Mouse (Mus musculus): ENCODE results near the gene Phox2a. TPM values are rescaled to one million over a fixed set of nuclear protein-coding genes. Genes with fewer than 3 reads are reported as not detected.

The Phox2a gene
- polyA plus RNA-seq, 1 experiment from 2014 or later = not detected

GRCm38 (mm10) chr7:101866491-101867265 lies 48.6 kb downstream of the Phox2a start:
- DNase-seq (ENCODE audit: low read depth, low spot score) (no peak), ATAC-seq (no peak)
- in situ Hi-C loops (cut with MboI; ENCODE audit: low pct_unique_long_range_greater_than_20kb) = no loop called here

DNA sequence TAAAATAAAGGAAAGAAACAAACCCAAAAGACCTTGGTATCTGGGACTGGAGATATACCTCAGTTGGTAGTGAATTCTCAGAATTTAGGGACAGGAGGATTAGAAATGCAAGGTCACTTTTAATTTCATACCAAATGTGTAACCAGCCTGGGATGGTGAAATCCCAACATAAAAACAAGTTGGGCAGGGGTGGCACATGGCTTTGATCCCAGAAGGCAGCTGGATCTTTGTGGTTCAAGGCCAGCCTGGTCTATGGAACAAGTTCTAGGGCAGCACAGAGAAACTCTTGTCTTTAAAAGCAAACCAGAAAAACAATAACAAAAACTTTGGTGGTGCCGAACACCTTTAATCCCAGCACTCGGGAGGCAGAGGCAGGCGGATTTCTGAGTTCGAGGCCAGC lies 49.4 kb downstream of the Phox2a start:
- in situ Hi-C loops (cut with MboI; ENCODE audit: low pct_unique_long_range_greater_than_20kb) = no loop called here
- TF ChIP-seq CTCF (IDR thresholded peaks at IDR 0.05) = no peak
- ChIA-PET POLR2A (interaction anchor here (0.6 to 0.7 kb wide), 2 partner anchors 25 to 98 kb away, joined by 3 read pairs; no protein-coding TSS in a partner anchor), CTCF (interaction anchor here (0.9 to 1.2 kb wide), 3 partner anchors 9 to 15 kb away, joined by 3 to 4 read pairs (median 3); no protein-coding TSS in a partner anchor)
- no peak for DNase-seq (ENCODE audit: low read depth, low spot score)
- ATAC-seq = no peak
- no peaks in the 10 kb centered on the region for H3K27me3 ChIP-seq

More at GRCm38 (mm10) chr7:101866491-101867265, 48.6 kb downstream of the Phox2a start:
- ChIA-PET CTCF (interaction anchor here (0.9 to 1.2 kb wide), 3 partner anchors 8 to 15 kb away, joined by 3 to 4 read pairs (median 3); no protein-coding TSS in a partner anchor), POLR2A (interaction anchor here (0.6 kb wide), 1 partner anchor 98 kb away, joined by 3 read pairs; no protein-coding TSS in a partner anchor)
- TF ChIP-seq CTCF (IDR thresholded peaks at IDR 0.05) = no peak
- H3K27me3 ChIP-seq = no peaks in the 10 kb centered on the region

DNA sequence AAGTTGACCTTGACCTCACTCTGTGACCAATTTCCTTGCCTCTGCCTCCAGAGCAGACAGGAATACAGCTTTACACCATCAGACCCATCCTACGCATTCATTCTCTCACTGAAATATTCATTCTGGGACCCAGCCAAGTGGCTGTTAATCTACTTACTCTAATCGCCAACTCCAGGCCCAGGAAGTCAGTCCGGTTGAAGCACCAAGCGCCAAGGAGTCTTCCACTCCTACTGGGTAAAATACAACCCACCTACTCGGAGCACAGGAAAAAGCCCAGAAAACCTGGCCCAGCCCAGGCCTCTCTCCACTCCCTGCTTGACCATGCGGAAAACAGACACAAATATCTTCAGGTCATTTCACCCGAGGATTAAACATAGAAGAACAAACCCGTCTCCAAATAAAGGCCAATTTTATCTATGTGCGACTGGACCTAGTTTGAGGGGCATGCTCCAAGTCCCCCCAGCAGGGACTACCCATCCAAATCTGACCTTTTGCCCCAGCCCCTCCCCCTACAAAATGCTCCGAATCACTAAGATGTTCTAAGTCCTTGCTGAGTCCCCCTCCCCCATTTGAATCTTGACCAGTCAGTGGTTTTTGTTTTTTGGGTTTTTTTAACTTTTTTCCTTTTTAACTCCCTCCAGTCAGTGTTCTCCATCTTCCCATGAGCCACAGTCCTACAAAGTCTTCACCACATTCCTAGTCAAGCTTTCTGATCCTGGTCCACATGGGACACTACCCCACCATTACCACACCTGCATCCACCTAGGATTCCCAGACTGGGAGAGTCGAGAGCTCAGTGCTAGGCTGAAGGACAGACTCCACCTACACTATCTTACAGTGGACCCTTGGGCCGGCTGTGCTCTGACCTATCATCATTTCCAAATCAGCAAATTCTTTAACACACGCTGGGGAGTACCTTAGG lies 50.4 kb downstream of the Phox2a start:
- DNase-seq (ENCODE audit: low read depth, low spot score) (no peak), ATAC-seq (no peak)
- in situ Hi-C loops (cut with MboI; ENCODE audit: low pct_unique_long_range_greater_than_20kb) = no loop called here
- H3K27me3 ChIP-seq = no peaks in the 10 kb centered on the region
- POLR2A ChIA-PET = interaction anchor here (0.9 to 1.0 kb wide), 3 partner anchors 17 to 31 kb away, joined by 3 to 4 read pairs (median 3); partner anchors contain the start of gene Inppl1
- CTCF ChIA-PET = interaction anchor here (1.0 kb wide), 1 partner anchor 28 kb away, joined by 3 read pairs; no protein-coding TSS in a partner anchor
- no peak for TF ChIP-seq CTCF (IDR thresholded peaks at IDR 0.05)

DNA sequence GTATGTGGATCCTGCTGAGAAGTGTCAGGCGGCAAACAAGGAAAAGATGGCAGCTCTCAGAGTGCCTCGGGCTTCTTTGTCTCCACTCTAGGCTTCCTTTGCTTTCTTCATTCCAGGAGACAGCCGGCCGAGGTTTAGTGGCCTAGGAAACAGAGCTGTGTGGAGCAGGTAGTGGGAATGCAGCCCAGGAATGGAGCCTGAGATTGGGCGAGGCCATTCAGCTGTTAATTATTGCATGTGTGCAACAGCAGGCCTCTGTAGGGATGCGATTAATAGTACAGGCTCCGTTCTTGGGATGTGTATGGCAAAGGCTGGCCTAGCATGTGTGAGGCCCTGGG lies 51.0 kb downstream of the Phox2a start:
- in situ Hi-C loops (cut with MboI; ENCODE audit: low pct_unique_long_range_greater_than_20kb) = no loop called here
- ChIA-PET CTCF (interaction anchor here (1.0 to 2.5 kb wide), 2 partner anchors 13 to 27 kb away, joined by 3 to 7 read pairs; no protein-coding TSS in a partner anchor), POLR2A (interaction anchor here (0.9 to 1.0 kb wide), 3 partner anchors 16 to 31 kb away, joined by 3 to 4 read pairs (median 3); partner anchors contain the start of gene Inppl1)
- no peaks in the 10 kb centered on the region for H3K27me3 ChIP-seq
- no peak for TF ChIP-seq CTCF (IDR thresholded peaks at IDR 0.05)
- DNase-seq (ENCODE audit: low read depth, low spot score) = no peak
- no peak for ATAC-seq

DNA sequence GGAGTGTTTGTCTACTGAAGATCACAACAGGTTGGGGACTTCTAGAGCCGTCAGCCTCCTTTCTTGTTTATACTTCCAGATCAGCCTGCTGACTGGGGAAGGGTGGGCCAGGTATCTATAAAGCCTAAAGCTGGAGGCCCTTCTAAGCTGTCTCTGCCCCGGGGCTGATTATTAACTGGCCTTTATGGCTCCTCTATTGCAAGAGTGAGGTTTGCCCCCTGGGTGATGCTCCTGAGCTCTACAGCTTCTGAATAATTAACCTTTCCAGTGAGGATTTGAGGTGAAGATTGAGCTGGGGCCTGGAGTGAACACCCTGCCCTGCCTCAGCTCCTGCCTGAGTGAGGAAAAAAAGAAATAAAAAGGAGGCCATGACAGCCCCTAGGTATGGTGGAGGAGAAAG lies 52.5 kb downstream of the Phox2a start, which contains the start of gene Folr1:
Folr1 (minus strand) TSS at position 160 of the 400 bp plus-strand sequence.
- ChIA-PET POLR2A (interaction anchor here (1.3 kb wide), 1 partner anchor 32 kb away, joined by 4 read pairs; the partner anchor contains the start of gene Inppl1), CTCF (interaction anchor here (0.9 to 2.5 kb wide), 3 partner anchors 12 to 37 kb away, joined by 3 to 7 read pairs (median 4); no protein-coding TSS in a partner anchor)
- DNase-seq (ENCODE audit: low read depth, low spot score) = no peak
- in situ Hi-C loops (cut with MboI; ENCODE audit: low pct_unique_long_range_greater_than_20kb) = no loop called here
- no peak for TF ChIP-seq CTCF (IDR thresholded peaks at IDR 0.05)
- H3K27me3 ChIP-seq = no peaks in the 10 kb centered on the region
- no peak for ATAC-seq

DNA sequence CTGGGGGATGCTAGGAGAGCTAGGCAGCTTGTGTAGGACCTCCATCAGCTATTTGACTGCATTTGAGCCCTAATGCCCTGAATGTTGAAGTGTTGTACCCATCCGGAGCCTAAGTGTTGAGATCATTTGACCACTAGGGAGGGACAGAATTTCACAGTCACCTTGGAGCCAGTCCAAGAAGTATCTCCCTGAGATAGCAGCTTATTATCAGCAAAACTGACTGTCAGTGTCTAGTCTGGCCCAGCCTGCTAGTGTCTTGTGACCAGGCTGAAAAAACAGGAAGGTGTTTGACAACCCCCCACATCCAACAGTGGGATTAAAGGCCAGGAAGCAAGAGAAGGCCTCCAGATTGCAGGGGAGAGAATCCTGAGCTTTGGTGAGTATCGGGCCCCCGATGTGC lies 53.2 kb downstream of the Phox2a start:
- in situ Hi-C loops (cut with MboI; ENCODE audit: low pct_unique_long_range_greater_than_20kb) = no loop called here
- DNase-seq (ENCODE audit: low read depth, low spot score) = no peak
- no peak for ATAC-seq
- no peak for TF ChIP-seq CTCF (IDR thresholded peaks at IDR 0.05)
- ChIA-PET POLR2A (interaction anchor here (1.3 kb wide), 1 partner anchor 33 kb away, joined by 4 read pairs; the partner anchor contains the start of gene Inppl1), CTCF (interaction anchor here (0.6 to 2.5 kb wide), 4 partner anchors 9 to 36 kb away, joined by 3 to 7 read pairs (median 4); no protein-coding TSS in a partner anchor)
- no peaks in the 10 kb centered on the region for H3K27me3 ChIP-seq

Other genes with a start within 250 kb of the Phox2a start
- not detected for gene Art2b, start 232.7 kb upstream of the Phox2a start, polyA plus RNA-seq (2021)
- 49.5 TPM for gene Clpb, start 154.7 kb upstream of the Phox2a start, polyA plus RNA-seq (2021)
- gene Inppl1, start 19.9 kb downstream of the Phox2a start, polyA plus RNA-seq (2021) = 148 TPM
- not detected for gene Folr2, start 38.9 kb downstream of the Phox2a start, polyA plus RNA-seq (2021)
- 36.4 TPM for gene Anapc15, start 45.4 kb downstream of the Phox2a start, polyA plus RNA-seq (2021)
- 73.6 TPM for gene Folr1, start 52.5 kb downstream of the Phox2a start, polyA plus RNA-seq (2021)
- gene Lamtor1, start 87.6 kb downstream of the Phox2a start, polyA plus RNA-seq (2021) = 130 TPM
- 0.50 TPM for gene Tomt, start 88.0 kb downstream of the Phox2a start, polyA plus RNA-seq (2021)
- gene Lrrc51, start 115.6 kb downstream of the Phox2a start, polyA plus RNA-seq (2021) = 6.0 TPM
- gene Numa1, start 115.8 kb downstream of the Phox2a start, polyA plus RNA-seq (2021) = 156 TPM
- 2.4 TPM for gene Il18bp, start 200.4 kb downstream of the Phox2a start, polyA plus RNA-seq (2021)
- gene Rnf121, start 247.2 kb downstream of the Phox2a start, polyA plus RNA-seq (2021) = 35.8 TPM
- gene Xndc1, start 247.2 kb downstream of the Phox2a start, polyA plus RNA-seq (2021) = 13.1 TPM
- 0.24 TPM for gene Xntrpc, start 247.4 kb downstream of the Phox2a start, polyA plus RNA-seq (2021)